Mouse (Mus musculus): ENCODE measurements around the gene Mael.
A peak's percentile ranks its signal among the peaks of the same experiment; 100 is the strongest.

Gene Mael

GRCm38 (mm10) chr1:166238315-166238969, at the start of gene Mael:
TSS of gene Mael (minus strand) at chr1:166238747.
- DNase-seq = no peak

- no peak for DNase-seq
These were observed 47.7 kb upstream of the Mael start for GRCm38 (mm10) chr1:166286231-166286630.

- no peak for DNase-seq
These were observed 45.8 kb upstream of the Mael start for GRCm38 (mm10) chr1:166284390-166284789.

DNA sequence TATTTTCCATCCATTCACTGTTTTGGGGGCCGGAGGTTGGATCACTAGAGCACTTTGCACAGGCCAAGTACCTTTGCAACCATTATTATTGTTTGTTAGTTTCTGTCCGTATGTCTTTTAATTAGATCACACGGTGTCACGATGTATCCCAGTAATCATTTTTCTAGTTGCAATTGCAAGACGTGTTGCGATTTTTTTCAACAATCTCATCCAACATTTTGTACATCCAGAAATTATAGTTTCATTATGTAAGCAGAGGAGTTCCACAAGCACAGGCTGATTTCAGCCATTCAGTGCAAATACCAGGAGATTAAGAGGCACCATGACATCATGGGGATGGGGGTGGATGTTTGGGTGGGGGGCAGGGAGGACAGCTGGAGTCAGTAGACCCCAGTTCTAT, 44.9 kb upstream of the Mael start:
- DNase-seq = no peak

DNA sequence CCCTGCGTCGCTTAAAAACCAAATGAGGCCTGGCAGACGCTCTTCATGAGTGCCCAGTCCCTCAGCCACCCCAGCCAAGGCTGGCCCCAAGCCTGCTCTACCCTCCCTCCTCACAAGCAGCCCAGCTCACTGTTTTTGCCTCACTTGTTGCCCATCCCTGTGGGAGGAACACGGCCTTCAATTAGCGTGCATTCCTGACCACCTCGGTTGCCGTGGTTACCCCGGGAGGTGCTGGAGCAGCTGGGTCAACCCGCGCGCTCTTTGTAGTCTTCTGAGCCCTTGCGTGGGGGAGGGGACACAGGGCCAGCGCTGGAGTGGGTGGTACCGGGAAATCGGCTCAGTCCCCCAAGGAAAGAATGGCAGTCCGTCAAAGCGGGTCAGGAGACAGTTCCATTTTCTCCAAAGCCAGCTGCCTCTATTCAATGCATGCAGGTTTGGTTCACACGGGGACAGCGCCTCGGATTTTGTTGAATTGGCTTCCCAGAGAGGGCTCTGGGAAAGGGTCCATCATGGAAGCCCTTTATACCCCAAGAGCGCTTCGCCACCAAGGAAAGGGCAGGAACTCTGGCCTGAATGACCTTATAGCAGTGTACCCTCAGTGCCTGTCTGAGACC, 44.2 kb upstream of the Mael start:
- peak; percentile 60 for DNase-seq

- no peak for DNase-seq
These were observed 43.3 kb upstream of the Mael start for GRCm38 (mm10) chr1:166281836-166282235.

GRCm38 (mm10) chr1:166281287-166281686, 42.7 kb upstream of the Mael start:
- DNase-seq = no peak

DNA sequence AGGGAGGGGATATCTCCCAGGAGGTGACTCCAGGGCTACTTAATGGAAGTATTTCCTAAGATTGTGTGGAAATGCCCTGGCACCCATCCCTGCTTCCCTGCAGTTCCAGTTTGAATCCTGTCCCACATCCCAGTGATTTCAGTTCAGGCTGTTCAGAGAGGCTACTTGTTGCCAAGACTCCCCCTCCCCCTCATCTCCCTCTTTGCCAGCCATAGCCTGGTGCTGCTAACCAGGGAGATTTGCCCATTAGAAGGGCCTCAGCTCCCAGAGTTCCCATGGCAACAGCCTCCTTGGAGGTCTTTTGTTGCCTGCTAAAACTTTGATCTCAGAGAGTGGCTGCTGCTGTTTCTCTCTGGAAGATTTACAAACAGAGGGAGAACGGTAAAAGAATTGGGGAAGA, 42.0 kb upstream of the Mael start:
- no peak for DNase-seq

GRCm38 (mm10) chr1:166279580-166280206, 41.1 kb upstream of the Mael start:
- no peak for DNase-seq

GRCm38 (mm10) chr1:166278786-166279185, 40.2 kb upstream of the Mael start:
- DNase-seq = no peak

- no peak for DNase-seq
These were observed 29.7 kb upstream of the Mael start for GRCm38 (mm10) chr1:166268218-166268617.

GRCm38 (mm10) chr1:166266918-166267317, 28.4 kb upstream of the Mael start:
- DNase-seq = no peak

GRCm38 (mm10) chr1:166266001-166266705, 27.6 kb upstream of the Mael start:
- DNase-seq = peak; percentile 32

GRCm38 (mm10) chr1:166259526-166259925, 21.0 kb upstream of the Mael start:
- DNase-seq = no peak

GRCm38 (mm10) chr1:166256898-166257297, 18.4 kb upstream of the Mael start:
- no peak for DNase-seq

GRCm38 (mm10) chr1:166256302-166256701, 17.8 kb upstream of the Mael start:
- DNase-seq = no peak

DNA sequence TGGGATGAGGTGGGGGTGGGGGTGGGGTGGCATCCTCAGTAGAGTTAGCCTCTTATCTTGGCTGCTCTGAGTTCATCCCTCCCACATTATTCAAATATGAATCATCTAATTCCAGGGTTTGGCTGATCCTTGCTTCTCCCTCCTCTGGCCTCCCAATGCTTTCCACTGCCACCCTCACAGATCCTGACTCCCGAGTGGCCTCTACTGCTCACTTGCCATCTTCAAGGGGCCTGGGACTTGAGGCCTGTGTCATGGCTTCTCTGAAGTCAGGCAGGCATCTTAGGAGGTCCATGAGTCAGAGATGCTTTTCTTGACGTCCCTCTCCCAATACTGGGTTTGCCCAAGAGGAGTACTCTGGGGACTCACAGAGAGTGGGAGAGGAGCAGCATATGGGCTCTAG, 17.1 kb upstream of the Mael start:
- DNase-seq = no peak

- no peak for DNase-seq
These were observed 16.5 kb upstream of the Mael start for GRCm38 (mm10) chr1:166255091-166255490.

- DNase-seq = peak; percentile 77
These were observed 15.6 kb upstream of the Mael start, which contains the start of gene Ildr2 for GRCm38 (mm10) chr1:166253898-166254894. TSS of gene Ildr2 (plus strand) at chr1:166254139.

DNA sequence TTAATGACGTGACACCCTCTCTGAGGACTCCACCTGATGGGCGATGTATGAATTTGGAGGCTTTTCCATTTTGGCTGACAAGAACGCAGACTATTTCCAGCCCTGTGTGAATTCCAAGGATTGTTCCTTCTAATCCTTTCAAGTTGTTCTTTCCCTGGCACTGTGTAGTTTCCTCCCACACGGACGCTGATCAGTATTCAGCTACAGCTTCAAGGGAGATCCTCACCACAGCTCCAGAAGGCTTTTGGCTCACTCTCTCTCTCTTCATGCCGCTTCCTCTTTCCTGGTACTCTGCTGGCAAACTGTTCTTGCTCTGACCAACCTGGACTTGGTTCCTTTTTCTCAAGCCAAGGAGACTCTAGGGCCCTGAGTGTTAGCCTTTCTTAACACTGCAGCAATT, 5.7 kb upstream of the Mael start:
- DNase-seq = no peak

- peak; percentile 4 for DNase-seq
These were observed 24.4 kb downstream of the Mael start for GRCm38 (mm10) chr1:166214181-166214580.

GRCm38 (mm10) chr1:166209371-166209770, 29.2 kb downstream of the Mael start:
- no peak for DNase-seq

Measured in kidney, postnatal 14 days (tissue).